10 mouse cellular contexts compared by ENCODE assay signal in genomic region chr15:69575611-69576153, GRCm38 (mm10).
A peak's percentile ranks its signal among the peaks of the same experiment; 100 is the strongest.
DNase-seq lines count a peak whose midpoint lies in the region; ATAC-seq and TF ChIP-seq lines count a peak whose summit lies in the region.
"Had no signal": no experiment of that assay in that cellular context is flagged by ENCODE, and none has a peak within 500 bp of the region (broad histone marks: within the 10 kb centered on the region; RNA-seq: fewer than 3 reads in every experiment).

No protein-coding gene starts in this region.

- peak; percentile 47 for DNase-seq in kidney, adult 2 months
- DNase-seq in kidney, adult 11 months, result no peak
- DNase-seq in cerebellum, adult 2 months, result peak in 1 of 2 experiments; percentile 18
- DNase-seq in forelimb bud, embryonic 11.5 days (ENCODE audit: low read depth, low spot score), result peak; percentile 26
- peak; percentile 35 to 36 for DNase-seq in kidney, postnatal 25 days
- DNase-seq in midbrain, embryonic 11.5 days (ENCODE audit: low spot score, missing footprints), result peak; percentile 94
- no peak for DNase-seq in thymus, postnatal 36 days
- DNase-seq in lung, adult 2 months, result no peak

- H3K4me3 ChIP-seq in kidney, adult 2 months (ENCODE audit: insufficient read depth, low read depth, low read length), result no peak overlapping the region
- H3K4me3 ChIP-seq in cerebellum, adult 2 months (replicated peaks; ENCODE audit: insufficient read depth, low read depth, low read length), result no peak overlapping the region
- H3K4me3 ChIP-seq in midbrain, embryonic 11.5 days (ENCODE audit: low read depth, low read length), result no peak overlapping the region
- H3K4me3 ChIP-seq in lung, adult 2 months (replicated peaks; ENCODE audit: extremely low read depth, low read depth, low read length), result no peak overlapping the region
- H3K4me3 ChIP-seq: embryonic facial prominence, embryonic 13.5 days; lung, embryonic 15.5 days had no signal

- H3K9ac ChIP-seq in midbrain, embryonic 11.5 days (ENCODE audit: low read length), result no peak overlapping the region
- H3K9ac ChIP-seq: embryonic facial prominence, embryonic 13.5 days; lung, embryonic 15.5 days had no signal

- no peaks in the 10 kb centered on the region; the same call in 1 of the 2 replicates for H3K9me3 ChIP-seq in midbrain, embryonic 11.5 days (ENCODE audit: control insufficient read depth, low read length)
- H3K9me3 ChIP-seq: embryonic facial prominence, embryonic 13.5 days; lung, embryonic 15.5 days had no signal

- TF ChIP-seq POLR2A in kidney, adult 2 months (IDR thresholded peaks at IDR 0.05; ENCODE audit: low read depth, low read length), result no peak
- no peak for TF ChIP-seq POLR2A in cerebellum, adult 2 months (IDR thresholded peaks at IDR 0.05; ENCODE audit: borderline replicate concordance, insufficient read depth, low read length)
- TF ChIP-seq POLR2A in lung, adult 2 months (IDR thresholded peaks at IDR 0.05; ENCODE audit: borderline replicate concordance, extremely low read depth, low read depth, low read length), result no peak

- WGBS in kidney, adult 2 months, result 62% methylated on average over 4 of the region's 4 CpGs
- WGBS in cerebellum, adult 2 months, result 16% methylated on average over 4 of the region's 4 CpGs
- WGBS in midbrain, embryonic 11.5 days, result 7% methylated on average over 4 of the region's 4 CpGs
- 42% methylated on average over 4 of the region's 4 CpGs for WGBS in lung, adult 2 months

- no peaks in the 10 kb centered on the region for H3K4me1 ChIP-seq in kidney, adult 2 months (ENCODE audit: control insufficient read depth, insufficient read depth, low read length)
- H3K4me1 ChIP-seq in cerebellum, adult 2 months (ENCODE audit: control insufficient read depth, insufficient read depth, low read length), result no peaks in the 10 kb centered on the region
- H3K4me1 ChIP-seq in midbrain, embryonic 11.5 days (ENCODE audit: control insufficient read depth, insufficient read depth, low read length), result peaks cover 5% of the 10 kb centered on the region
- no peaks in the 10 kb centered on the region for H3K4me1 ChIP-seq in lung, adult 2 months (ENCODE audit: control insufficient read depth, insufficient read depth, low read length)
- H3K4me1 ChIP-seq: lung, embryonic 15.5 days had no signal

- TF ChIP-seq CTCF in kidney, adult 2 months (conservative IDR thresholded peaks at IDR 0.05; ENCODE audit: insufficient read depth, insufficient read length, low read depth, low read length), result no peak
- 0 out of 2 replicates have a peak, but pooled peaks have one; percentile 5 for TF ChIP-seq CTCF in cerebellum, adult 2 months (IDR thresholded peaks at IDR 0.05; ENCODE audit: borderline replicate concordance, insufficient read depth, low read depth, low read length)
- no peak for TF ChIP-seq CTCF in lung, adult 2 months (IDR thresholded peaks at IDR 0.05; ENCODE audit: insufficient read depth, low read length)

- peak; percentile 98 for ATAC-seq in midbrain, embryonic 11.5 days (ENCODE audit: low FRiP score)

- no peaks in the 10 kb centered on the region for H3K36me3 ChIP-seq in kidney, adult 2 months (ENCODE audit: control insufficient read depth, insufficient read depth, low read length)
- H3K36me3 ChIP-seq in midbrain, embryonic 11.5 days (ENCODE audit: control insufficient read depth, insufficient read depth, low read length), result no peaks in the 10 kb centered on the region
- H3K36me3 ChIP-seq: embryonic facial prominence, embryonic 13.5 days; lung, embryonic 15.5 days had no signal

- H3K27ac ChIP-seq in kidney, adult 2 months (ENCODE audit: insufficient read depth, low read depth, low read length), result no peak overlapping the region
- no peak overlapping the region for H3K27ac ChIP-seq in cerebellum, adult 2 months (ENCODE audit: insufficient read depth, low read length)
- H3K27ac ChIP-seq in midbrain, embryonic 11.5 days (ENCODE audit: low read depth, low read length), result no peak overlapping the region; the same call in 1 of the 2 replicates
- H3K27ac ChIP-seq: embryonic facial prominence, embryonic 13.5 days; lung, embryonic 15.5 days had no signal

- H3K27me3 ChIP-seq in kidney, adult 2 months (replicated peaks; ENCODE audit: control insufficient read depth, insufficient read depth, low read length), result no peaks in the 10 kb centered on the region
- no peaks in the 10 kb centered on the region for H3K27me3 ChIP-seq in cerebellum, adult 2 months (ENCODE audit: control insufficient read depth, insufficient read depth, low read length)
- no peaks in the 10 kb centered on the region for H3K27me3 ChIP-seq in midbrain, embryonic 11.5 days (ENCODE audit: control insufficient read depth, insufficient read depth, low read length)
- H3K27me3 ChIP-seq: embryonic facial prominence, embryonic 13.5 days; lung, embryonic 15.5 days had no signal

- H3K4me2 ChIP-seq in midbrain, embryonic 11.5 days, result no peak overlapping the region
- H3K4me2 ChIP-seq: embryonic facial prominence, embryonic 13.5 days; lung, embryonic 15.5 days had no signal

Comparison
In these comparisons a context has a peak if more than half of its experiments do, and no peak if none do; other contexts are left out.
1. DNase-seq: peak in kidney, adult 2 months (single experiment), forelimb bud, embryonic 11.5 days (single experiment), kidney, postnatal 25 days (2 of 2) and midbrain, embryonic 11.5 days (single experiment); none in kidney, adult 11 months (single experiment), thymus, postnatal 36 days (0 of 2) and lung, adult 2 months (single experiment).